19 mouse cellular contexts compared by ENCODE assay signal in the genomic region with DNA sequence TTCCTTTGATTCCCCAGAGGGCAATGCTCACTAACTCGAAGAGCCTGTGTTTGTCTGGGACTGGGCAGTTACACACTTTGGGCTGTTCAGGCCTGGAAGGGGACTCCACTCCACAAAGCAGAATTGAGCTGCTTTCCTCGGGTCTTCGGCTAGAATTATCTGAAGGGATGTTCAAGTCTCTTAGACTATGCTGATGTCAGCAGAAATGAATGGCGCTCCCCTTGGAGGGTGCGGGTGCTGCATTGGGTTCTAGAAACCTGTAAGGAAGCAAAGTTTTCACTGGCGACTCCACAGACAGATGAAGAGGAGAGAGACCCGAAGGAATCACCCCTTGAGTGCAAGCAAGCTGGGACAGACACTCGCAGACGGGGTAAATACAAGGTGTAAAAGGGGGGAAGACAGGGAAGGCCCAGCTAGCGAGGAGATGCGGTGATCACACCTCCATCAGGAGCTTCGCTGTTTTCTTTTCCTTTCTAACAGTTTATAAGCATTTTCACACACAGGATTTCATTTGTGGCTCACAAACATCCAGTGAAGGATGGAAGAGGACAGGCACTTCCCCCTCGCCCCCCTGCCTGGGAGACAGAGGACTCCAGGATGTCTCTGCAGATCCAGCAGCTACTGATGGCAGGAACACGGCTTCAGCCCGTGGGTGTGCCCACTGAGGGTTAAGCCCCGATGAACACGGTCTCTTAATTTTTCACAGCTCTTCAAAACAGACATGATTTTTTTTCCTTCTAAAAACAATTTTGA.
A peak's percentile ranks its signal among the peaks of the same experiment; 100 is the strongest.
DNase-seq lines count a peak whose midpoint lies in the region; ATAC-seq and TF ChIP-seq lines count a peak whose summit lies in the region.
"Had no signal": no experiment of that assay in that cellular context is flagged by ENCODE, and none has a peak within 500 bp of the region (broad histone marks: within the 10 kb centered on the region; RNA-seq: fewer than 3 reads in every experiment).

No protein-coding gene starts in this region.

- no peak for ATAC-seq in forebrain, embryonic 14.5 days
- no peak for ATAC-seq in heart, postnatal 0 days (ENCODE audit: insufficient read depth, low read depth)
- ATAC-seq in lung, embryonic 15.5 days (ENCODE audit: borderline replicate concordance, extremely low read depth, low FRiP score, low TSS enrichment), result no peak
- ATAC-seq in frontal cortex, adult (ENCODE audit: low TSS enrichment), result no peak
- ATAC-seq: activated CD4-positive, CD25-positive, alpha-beta regulatory T cell, adult 4 months; forebrain, embryonic 16.5 days had no signal

- H3K27me3 ChIP-seq in forebrain, embryonic 10.5 days (ENCODE audit: poor library complexity, severe bottlenecking), result no peaks in the 10 kb centered on the region
- H3K27me3 ChIP-seq in forebrain, embryonic 14.5 days (replicated peaks; ENCODE audit: control insufficient read depth, insufficient read depth, low read length), result no peaks in the 10 kb centered on the region
- no peaks in the 10 kb centered on the region for H3K27me3 ChIP-seq in heart, postnatal 0 days (ENCODE audit: control insufficient read depth, insufficient read depth, low read length)
- no peaks in the 10 kb centered on the region for H3K27me3 ChIP-seq in lung, embryonic 15.5 days
- H3K27me3 ChIP-seq: limb, embryonic 12.5 days; liver, embryonic 15.5 days had no signal

- WGBS in forebrain, embryonic 10.5 days, result 83% methylated on average over 17 of the region's 17 CpGs
- 77% methylated on average over 17 of the region's 17 CpGs for WGBS in forebrain, embryonic 14.5 days
- WGBS in heart, postnatal 0 days, result 68% methylated on average over 17 of the region's 17 CpGs
- WGBS in lung, embryonic 15.5 days, result 59% methylated on average over 17 of the region's 17 CpGs
- WGBS in macrophage (ENCODE audit: missing documents), result 88% methylated on average over 17 of the region's 17 CpGs

- H3K9me3 ChIP-seq in forebrain, embryonic 10.5 days, result no peaks in the 10 kb centered on the region
- no peaks in the 10 kb centered on the region for H3K9me3 ChIP-seq in forebrain, embryonic 14.5 days (replicated peaks; ENCODE audit: control insufficient read depth, low read length)
- H3K9me3 ChIP-seq in heart, postnatal 0 days (replicated peaks; ENCODE audit: control insufficient read depth, low read length), result no peaks in the 10 kb centered on the region
- no peaks in the 10 kb centered on the region for H3K9me3 ChIP-seq in lung, embryonic 15.5 days
- H3K9me3 ChIP-seq: limb, embryonic 12.5 days; liver, embryonic 15.5 days had no signal

- H3K79me2 ChIP-seq in macrophage (ENCODE audit: inconsistent target), result no peaks in the 10 kb centered on the region

- no peak for DNase-seq in forebrain, embryonic 10.5 days (ENCODE audit: extremely low spot score, low spot score)
- DNase-seq in forebrain, embryonic 14.5 days (ENCODE audit: low spot score), result no peak
- DNase-seq in heart, postnatal 0 days (ENCODE audit: low spot score), result no peak
- DNase-seq in heart, adult 8-10 months (ENCODE audit: low spot score), result no peak
- DNase-seq in lung, postnatal 36 days, result no peak
- DNase-seq: adrenal gland, postnatal 25 days; cerebellum, adult 9-11 months; embryo, embryonic 11 days; right cerebral cortex, adult 18-20 months; thymus, adult 2 months had no signal

- H3K4me3 ChIP-seq in forebrain, embryonic 10.5 days, result no peak overlapping the region
- no peak overlapping the region for H3K4me3 ChIP-seq in forebrain, embryonic 14.5 days (ENCODE audit: low read depth, low read length)
- H3K4me3 ChIP-seq in heart, postnatal 0 days (ENCODE audit: low read depth, low read length), result no peak overlapping the region
- no peak overlapping the region for H3K4me3 ChIP-seq in lung, embryonic 15.5 days
- H3K4me3 ChIP-seq in macrophage (ENCODE audit: inconsistent target), result no peak overlapping the region
- H3K4me3 ChIP-seq: layer of hippocampus, adult 2 months; limb, embryonic 12.5 days; liver, embryonic 15.5 days had no signal

- no peak overlapping the region for H3K9ac ChIP-seq in forebrain, embryonic 14.5 days (ENCODE audit: low read length)
- H3K9ac ChIP-seq in heart, postnatal 0 days (replicated peaks; ENCODE audit: low read depth, low read length), result 0 out of 2 replicates have a peak overlapping the region, but pooled peaks have one; percentile 1
- H3K9ac ChIP-seq in lung, embryonic 15.5 days, result no peak overlapping the region
- H3K9ac ChIP-seq: limb, embryonic 12.5 days; liver, embryonic 15.5 days had no signal

- H3K4me1 ChIP-seq in forebrain, embryonic 10.5 days, result peaks cover 20% of the 10 kb centered on the region
- H3K4me1 ChIP-seq in forebrain, embryonic 14.5 days (ENCODE audit: control insufficient read depth, insufficient read depth, low read length), result peaks cover 4% of the 10 kb centered on the region; the same call in 1 of the 2 replicates
- H3K4me1 ChIP-seq in heart, postnatal 0 days (ENCODE audit: control insufficient read depth, insufficient read depth), result peaks cover 41% of the 10 kb centered on the region
- peaks cover 25% of the 10 kb centered on the region for H3K4me1 ChIP-seq in lung, embryonic 15.5 days
- H3K4me1 ChIP-seq: liver, embryonic 15.5 days had no signal

- H3K27ac ChIP-seq in forebrain, embryonic 10.5 days, result peak overlapping the region; percentile 53; the same call in 1 of the 2 replicates
- no peak overlapping the region for H3K27ac ChIP-seq in forebrain, embryonic 14.5 days (ENCODE audit: low read depth, low read length)
- H3K27ac ChIP-seq in heart, postnatal 0 days (ENCODE audit: low read depth), result peak overlapping the region; percentile 64; the same call in 1 of the 2 replicates
- 0 out of 2 replicates have a peak overlapping the region, but pooled peaks have one; percentile 62 for H3K27ac ChIP-seq in lung, embryonic 15.5 days
- H3K27ac ChIP-seq in macrophage, result peak overlapping the region; percentile 98
- H3K27ac ChIP-seq: limb, embryonic 12.5 days; liver, embryonic 15.5 days had no signal

- no peak overlapping the region for H3K4me2 ChIP-seq in forebrain, embryonic 14.5 days (ENCODE audit: low read length)
- no peak overlapping the region for H3K4me2 ChIP-seq in heart, postnatal 0 days (ENCODE audit: low read depth, low read length)
- no peak overlapping the region for H3K4me2 ChIP-seq in lung, embryonic 15.5 days
- H3K4me2 ChIP-seq: limb, embryonic 12.5 days; liver, embryonic 15.5 days; midbrain, embryonic 11.5 days had no signal

- TF ChIP-seq EP300 in heart, postnatal 0 days (IDR thresholded peaks at IDR 0.05; ENCODE audit: low read depth), result no peak

- TF ChIP-seq CTCF in heart, postnatal 0 days (IDR thresholded peaks at IDR 0.05; ENCODE audit: low read depth), result no peak

- H3K36me3 ChIP-seq in forebrain, embryonic 10.5 days (replicated peaks), result no peaks in the 10 kb centered on the region
- H3K36me3 ChIP-seq in forebrain, embryonic 14.5 days (ENCODE audit: control insufficient read depth, insufficient read depth, low read length), result no peaks in the 10 kb centered on the region
- H3K36me3 ChIP-seq in heart, postnatal 0 days (replicated peaks; ENCODE audit: control insufficient read depth, insufficient read depth, low read length), result no peaks in the 10 kb centered on the region
- no peaks in the 10 kb centered on the region for H3K36me3 ChIP-seq in lung, embryonic 15.5 days
- no peaks in the 10 kb centered on the region for H3K36me3 ChIP-seq in macrophage (ENCODE audit: inconsistent target)
- H3K36me3 ChIP-seq: limb, embryonic 12.5 days; liver, embryonic 15.5 days had no signal
